Mouse (Mus musculus): ENCODE measurements at regions not wholly inside any gene's neighbourhood (a gene's known extent, or its start where the extent isn't known, plus 50 kb on each side); places are given as distances from the start of the nearest gene placed in this dataset.
"Not testable (repeated sequence)": the region's sequence is repeated elsewhere in the genome, so short reads cannot be mapped to it uniquely, and the experiment has no call there.

DNA sequence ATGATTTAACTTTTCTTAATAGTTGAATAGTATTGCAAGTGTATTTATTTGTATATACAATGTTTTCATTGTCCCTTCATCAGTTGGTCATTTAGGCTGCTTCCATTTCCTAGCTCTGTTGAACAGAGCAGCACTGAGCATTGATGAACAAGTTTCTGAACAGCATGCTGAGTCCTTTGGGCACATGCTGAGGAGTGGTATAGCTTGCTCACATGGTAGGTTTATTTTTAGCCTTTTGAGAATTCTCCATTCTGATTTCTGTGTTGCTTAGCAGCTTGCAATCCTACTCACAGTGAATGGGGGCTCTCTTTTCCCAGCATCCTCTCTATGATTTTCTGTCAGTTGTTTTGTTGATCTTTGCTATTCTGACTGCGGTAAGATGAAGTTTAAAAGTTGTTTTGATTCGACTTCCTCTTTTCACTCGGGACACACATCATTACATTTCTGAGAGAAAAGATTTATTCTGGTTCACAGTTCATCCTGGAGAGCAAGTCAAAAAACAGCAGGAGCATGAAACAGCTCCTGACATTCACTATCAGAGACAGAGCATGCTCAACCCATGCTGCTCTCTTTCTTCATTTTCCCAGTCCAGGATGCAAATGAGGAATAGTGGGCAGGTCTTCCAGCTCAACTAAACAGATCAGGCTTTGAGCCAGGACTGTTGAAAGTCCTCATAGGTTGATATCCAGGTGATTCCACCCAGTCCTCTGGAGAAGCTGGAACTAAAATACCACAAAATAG, 413.1 kb downstream of the Gm37988 start:
- DNase-seq (ENCODE audit: low spot score in 2 of 2) = no peak

DNA sequence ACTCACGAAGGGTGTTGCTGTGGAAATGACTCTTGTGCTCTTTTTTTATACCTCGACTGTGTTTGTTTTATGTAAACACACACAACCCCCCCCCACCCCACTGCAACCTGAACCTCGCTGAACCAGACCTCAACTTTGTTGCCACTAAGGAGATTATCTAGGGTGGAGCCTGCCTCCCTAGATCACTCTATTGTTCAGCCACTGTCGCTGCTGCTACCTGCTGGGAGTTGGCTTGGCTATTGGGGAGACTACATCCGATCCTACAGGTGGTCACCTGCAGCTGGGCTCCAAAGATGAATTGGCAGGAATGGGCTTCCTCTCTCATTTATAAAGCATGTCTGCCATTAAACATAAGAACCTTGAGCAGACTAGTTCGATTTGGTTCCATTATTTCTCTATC, 420.2 kb downstream of the Gm37988 start:
- no peak for DNase-seq (ENCODE audit: low spot score in 2 of 2)

DNA sequence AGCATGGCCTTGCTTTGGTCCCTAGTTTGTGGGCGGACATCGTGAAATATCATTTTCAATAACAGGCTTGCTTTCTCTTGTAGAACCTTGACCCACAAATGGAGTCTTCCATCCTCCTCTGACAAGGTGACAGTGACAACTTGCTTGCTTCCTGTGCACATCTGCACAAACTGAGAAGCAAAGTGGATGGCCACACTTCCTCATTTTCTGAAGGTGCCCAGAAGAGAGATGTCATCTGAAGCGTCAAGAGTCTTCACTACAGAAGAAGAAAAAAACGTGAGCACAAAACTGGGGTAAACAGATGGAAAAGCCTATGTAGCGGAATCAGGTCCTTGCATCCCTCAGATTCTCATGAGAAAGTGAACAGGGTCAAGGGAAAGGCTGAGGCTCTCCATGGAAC, 423.5 kb downstream of the Gm37988 start:
- DNase-seq (ENCODE audit: low spot score in 2 of 2) = no peak

DNA sequence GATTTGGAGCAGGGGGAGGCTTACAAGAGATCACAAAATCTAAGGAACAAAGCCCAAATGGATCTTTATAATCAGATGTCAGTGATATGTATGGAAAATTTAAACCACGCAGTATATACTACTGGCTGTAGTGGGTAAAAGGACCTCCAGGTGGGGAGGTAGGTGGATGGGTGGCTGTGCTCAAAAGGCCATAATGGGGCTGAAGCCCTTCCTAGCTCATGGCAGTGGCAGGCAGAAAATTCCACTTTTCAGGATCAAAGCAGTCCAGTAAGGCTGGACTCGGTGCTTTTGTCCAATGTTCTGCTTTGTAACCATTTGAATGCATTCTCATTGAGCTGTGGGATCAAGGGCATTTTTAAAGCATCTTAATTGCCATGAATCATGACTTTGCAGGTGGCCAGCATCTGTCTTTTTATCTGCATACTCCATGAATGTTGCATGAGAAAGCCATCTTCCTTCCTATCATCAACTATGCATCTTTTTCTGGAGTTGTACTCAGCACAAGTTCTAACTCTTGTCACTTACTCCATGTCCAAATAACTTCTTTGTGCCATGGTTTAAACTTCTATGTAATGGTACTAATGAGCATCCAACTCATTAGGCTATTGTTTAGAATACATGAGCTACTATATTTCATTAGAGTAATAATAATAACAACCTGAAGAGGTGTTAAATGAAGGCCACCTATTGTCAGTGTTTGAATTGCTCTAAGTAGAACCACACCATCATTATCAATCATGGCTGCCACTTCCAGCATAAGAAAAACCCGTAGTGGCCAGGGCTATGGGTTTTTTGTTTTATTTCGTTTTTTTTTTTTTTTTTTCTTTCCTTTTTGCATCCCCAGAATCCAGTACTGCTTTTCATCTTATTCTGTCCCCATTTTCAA, 424.5 kb downstream of the Gm37988 start:
- DNase-seq (ENCODE audit: low spot score in 2 of 2) = no peak

DNA sequence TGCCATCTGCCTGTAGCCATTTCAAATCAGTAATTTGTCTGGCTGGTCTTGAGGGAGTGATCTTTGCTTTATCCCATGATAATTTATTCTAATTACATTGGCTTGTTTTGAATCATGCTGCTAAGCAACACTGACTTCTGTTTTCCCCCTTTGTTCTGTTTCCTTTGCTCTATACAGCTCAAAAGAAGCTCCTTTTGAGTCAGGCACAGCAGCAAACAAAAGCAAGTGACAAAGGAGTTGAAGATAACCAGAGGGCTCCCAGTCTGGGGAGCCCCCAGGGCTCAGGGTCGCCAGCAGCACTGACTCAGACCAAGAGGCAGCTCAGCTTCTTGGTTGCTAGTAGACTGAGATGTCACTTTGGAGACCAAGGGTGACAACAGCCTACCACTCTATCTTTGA, 425.2 kb downstream of the Gm37988 start:
- no peak for DNase-seq (ENCODE audit: low spot score in 2 of 2)

DNA sequence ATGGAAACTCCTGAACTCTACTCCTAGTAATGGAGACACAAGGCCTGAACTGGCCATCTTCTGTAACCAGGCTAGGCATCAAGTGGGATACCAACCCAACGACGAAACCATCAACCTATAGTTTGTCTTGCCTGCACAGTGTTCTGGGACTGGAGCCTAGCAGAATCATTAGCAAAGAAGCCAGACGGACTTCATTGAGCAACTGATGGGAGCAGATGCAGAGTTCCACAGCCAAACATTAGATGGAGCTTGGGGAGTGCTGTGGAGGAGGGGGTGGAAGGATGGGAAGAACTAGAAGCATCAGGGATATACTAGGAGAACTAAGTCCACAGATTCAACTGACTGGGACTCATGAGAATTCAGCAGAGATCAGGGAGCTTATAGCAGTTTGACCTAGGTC, 435.5 kb downstream of the Gm37988 start:
- peak; percentile 19 to 43 for DNase-seq (ENCODE audit: low spot score in 2 of 2)

DNA sequence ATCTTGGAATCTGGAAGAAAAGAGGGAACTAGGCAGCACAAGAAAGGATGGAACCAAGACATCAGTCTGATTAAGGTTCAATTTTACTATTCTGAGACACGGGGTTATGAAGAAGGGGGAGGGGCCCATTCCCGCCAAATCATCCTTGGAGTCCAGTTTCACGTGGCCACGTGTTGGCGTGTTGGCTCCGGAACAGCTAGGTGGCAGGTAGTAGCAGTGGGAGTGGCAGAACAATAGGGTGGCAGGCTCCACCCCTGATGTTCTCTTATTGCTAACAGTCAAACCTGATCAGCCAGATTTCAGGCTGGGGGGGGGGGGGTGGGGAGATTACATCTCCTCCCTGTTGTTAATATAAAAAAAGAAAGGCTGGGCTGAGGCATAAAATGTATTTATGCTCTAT, 453.2 kb downstream of the Gm37988 start:
- not testable (repeated sequence) for DNase-seq (ENCODE audit: low spot score in 2 of 2)

DNA sequence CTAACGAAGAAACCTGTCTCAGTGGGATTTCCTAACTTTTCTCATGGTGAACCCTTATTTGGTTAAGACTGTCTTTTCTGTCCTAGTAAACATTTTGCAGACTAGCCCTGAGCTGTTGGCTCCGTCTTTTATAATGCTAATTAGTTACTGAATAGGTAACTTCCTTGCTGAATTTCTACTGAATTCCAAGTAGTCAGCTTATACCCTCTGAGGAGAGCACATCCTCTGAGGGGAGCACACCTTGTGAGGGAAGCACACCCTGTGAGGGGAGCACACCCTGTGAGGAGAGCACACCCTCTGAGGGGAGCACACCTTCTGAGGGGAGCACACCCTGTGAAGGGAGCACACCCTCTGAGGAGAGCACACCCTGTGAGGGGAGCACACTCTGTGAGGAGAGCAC, 453.6 kb downstream of the Gm37988 start:
- DNase-seq (ENCODE audit: low spot score in 2 of 2) = not testable (repeated sequence)

DNA sequence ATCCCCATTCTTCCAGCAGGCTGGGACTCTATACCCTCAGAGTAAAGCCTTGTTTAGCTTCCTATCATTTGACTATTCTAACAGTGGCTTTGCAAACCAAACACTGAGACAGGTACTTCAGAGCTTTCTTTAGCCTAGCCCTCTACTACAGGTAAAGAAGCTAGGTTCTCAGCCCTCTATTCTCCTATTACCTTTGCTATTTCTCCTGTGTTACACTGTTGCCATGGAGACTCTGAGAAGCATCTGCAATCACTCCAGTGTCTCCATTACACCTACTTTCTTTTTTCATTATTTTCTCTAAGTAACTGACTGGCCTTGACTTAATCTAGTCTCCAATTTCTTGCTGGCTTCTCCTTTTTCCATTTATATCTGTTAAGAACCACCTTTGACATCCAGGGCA, 466.2 kb downstream of the Gm37988 start:
- DNase-seq (ENCODE audit: low spot score in 2 of 2) = no peak

DNA sequence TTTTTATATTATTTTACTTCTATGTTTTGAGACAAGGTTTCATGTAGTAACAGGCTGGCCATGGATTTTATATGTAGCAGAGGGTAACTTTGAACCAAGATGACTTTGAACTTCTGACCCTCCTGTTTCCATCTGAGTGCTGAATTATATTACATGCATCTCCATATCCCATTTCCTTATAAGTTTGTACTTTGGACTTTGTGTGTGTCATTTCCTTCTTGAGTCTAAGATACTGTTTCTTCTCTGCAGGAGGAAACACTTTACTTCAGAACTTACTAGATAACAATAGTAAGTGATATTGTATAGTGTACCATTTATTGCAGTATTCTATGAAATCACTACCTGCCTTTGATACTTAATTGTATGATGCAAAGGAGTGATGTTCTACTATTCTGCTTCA, 486.9 kb downstream of the Gm37988 start:
- no peak for DNase-seq (ENCODE audit: low spot score in 2 of 2)

DNA sequence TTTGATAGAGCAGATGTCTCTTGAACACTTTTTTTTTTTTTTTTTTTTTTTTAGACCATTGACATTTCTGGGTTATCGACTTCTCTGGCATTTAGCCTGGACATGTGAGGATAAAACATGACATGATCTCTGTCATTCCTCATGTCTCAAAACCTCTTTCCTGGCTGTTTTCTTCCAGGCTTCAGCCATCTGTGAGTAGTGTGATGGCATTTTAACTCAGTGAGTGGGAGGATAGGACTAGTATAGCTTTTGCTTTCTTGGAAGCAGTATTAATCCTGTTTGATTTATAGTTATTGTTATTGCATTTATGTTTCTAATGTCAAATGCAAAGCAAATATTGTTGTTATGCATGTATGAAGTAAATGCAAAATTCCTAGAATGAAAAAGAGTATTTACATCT, 489.9 kb downstream of the Gm37988 start:
- DNase-seq (ENCODE audit: low spot score in 2 of 2) = no peak

DNA sequence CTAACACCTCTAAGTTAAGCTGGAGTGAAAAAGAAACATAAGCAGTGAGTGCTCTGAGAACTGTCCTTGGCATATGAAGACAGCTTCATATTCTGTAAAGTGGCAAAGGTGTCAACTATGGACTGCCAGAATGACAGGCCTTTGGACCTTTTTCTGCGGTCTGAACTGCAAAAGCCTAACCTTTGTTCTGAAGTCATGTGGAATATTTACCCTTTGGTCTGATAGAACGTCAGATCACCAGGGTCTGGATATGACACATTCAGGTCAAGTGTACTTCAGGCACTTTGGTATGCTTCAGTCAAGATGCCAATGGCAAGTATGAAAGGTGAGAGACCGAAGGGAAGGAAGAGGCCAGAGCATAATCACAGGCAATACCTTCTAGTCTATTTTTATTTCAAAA, 504.0 kb downstream of the Gm37988 start:
- DNase-seq (ENCODE audit: low spot score in 2 of 2) = no peak

DNA sequence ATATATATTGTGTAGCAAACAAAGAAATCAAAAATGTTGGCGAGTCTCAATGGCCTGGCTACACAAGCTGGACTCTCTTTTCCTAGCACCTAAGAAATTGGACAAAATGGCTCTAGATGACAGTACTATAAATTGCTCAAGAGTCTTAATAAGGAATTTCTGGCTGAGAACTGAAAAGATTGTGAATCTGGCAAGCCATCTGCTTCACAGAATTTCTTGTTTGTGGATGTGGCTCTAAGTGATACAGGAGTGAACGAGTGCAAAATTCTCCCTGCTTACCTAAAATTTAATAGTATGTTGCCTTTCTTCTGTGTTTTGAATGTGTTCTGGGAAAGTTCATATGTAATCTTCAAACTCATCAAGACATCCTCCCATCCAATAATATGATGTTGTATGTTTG, 508.1 kb downstream of the Gm37988 start:
- DNase-seq (ENCODE audit: low spot score in 2 of 2) = no peak

DNA sequence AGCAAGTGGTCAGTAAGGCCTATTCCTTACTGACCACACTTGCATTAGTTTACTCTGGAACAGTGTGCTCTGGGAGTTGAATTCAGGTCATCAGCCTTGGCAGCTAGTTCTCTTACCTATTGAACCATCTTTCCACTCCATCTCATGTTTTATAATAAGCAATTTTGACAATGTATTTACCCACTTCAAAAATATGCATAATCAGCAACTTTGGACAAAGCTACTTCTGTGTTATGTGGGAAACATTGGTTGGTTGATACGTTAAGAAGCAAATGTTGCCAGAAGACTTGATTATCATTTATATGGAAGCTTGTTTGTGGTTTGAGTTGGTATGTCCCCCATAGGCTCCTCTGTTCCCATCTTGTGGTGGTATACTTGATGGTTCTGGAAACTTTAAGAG, 509.4 kb downstream of the Gm37988 start:
- DNase-seq (ENCODE audit: low spot score in 2 of 2) = no peak

DNA sequence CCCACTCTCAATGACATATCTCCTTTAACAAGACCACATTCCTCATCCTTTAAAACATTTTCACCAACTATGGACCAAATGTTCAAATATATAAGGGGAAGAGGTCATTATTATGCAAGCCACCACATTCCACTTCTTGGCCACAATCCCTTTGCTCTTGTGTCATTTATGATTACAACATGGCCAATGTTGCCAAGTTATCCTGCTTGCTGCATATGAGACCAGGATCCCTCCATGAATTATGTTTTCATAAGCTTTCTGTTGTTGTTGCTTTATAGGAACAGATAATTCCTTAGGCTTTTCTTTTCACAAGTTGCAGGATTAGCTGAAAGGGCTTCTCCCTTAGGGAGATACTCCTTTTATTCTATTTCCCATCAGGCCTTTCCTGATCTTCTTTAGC, 518.6 kb downstream of the Gm37988 start:
- no peak for DNase-seq (ENCODE audit: low spot score in 2 of 2)
